Mouse (Mus musculus) forebrain, embryonic 15.5 days (tissue): Measurements from ENCODE around the gene Banf1. TPM values are rescaled to one million over a fixed set of nuclear protein-coding genes. Genes with fewer than 3 reads are reported as not detected.

Experiments
- ATAC-seq: fragments of 200-750 bp; cut with Nextera tagmentation; replicated peaks from 2 replicates; pipeline ENCODE4 v1.8.0; 2017; ENCODE audit warnings: mild to moderate bottlenecking, moderate TSS enrichment, moderate library complexity
- H3K27ac ChIP-seq: fragments of 300-500 bp; sonication (generic); replicated peaks from 2 replicates; pipeline ENCODE4 v1.5.1; 2015; ENCODE audit warnings: mild to moderate bottlenecking, inconsistent platforms
- H3K27me3 ChIP-seq: fragments of 300-500 bp; sonication (generic); 2 replicates; pipeline ENCODE4 v1.6.1; 2015; ENCODE audit warnings: inconsistent platforms
- H3K36me3 ChIP-seq: fragments of 300-500 bp; sonication (generic); 2 replicates; pipeline ENCODE4 v1.6.1; 2015; ENCODE audit warnings: mild to moderate bottlenecking, inconsistent platforms
- H3K4me1 ChIP-seq: fragments of 300-500 bp; sonication (generic); 2 replicates; pipeline ENCODE4 v1.6.1; 2015; ENCODE audit warnings: inconsistent platforms
- H3K4me2 ChIP-seq: fragments of 300-500 bp; sonication (generic); replicated peaks from 2 replicates; pipeline ENCODE4 v1.6.1; 2015; ENCODE audit warnings: mild to moderate bottlenecking, inconsistent platforms
- H3K4me3 ChIP-seq: fragments of 300-500 bp; sonication (generic); 2 replicates; pipeline ENCODE4 v1.5.1; 2015; ENCODE audit warnings: mild to moderate bottlenecking, inconsistent platforms
- H3K9ac ChIP-seq: fragments of 300-500 bp; sonication (generic); replicated peaks from 2 replicates; pipeline ENCODE4 v1.6.1; 2015; ENCODE audit warnings: mild to moderate bottlenecking, inconsistent platforms
- H3K9me3 ChIP-seq: fragments of 300-500 bp; sonication (generic); 2 replicates; pipeline ENCODE4 v1.6.1; 2016; ENCODE audit warnings: inconsistent platforms
- WGBS: fragments of 180-500 bp; shearing (Covaris S2); methylation state at CpG from one replicate; pipeline ENCODE4 v1.1.7; 2015; ENCODE audit warnings: mixed read lengths; 5-methylcytosine and 5-hydroxymethylcytosine counted together
- polyA plus RNA-seq: library from polyadenylated mRNA; unstranded; fragments of >200 nt; fragmentation: Nextera tagmentation; extraction: Ambion mirVana; gene quantifications from 2 replicates; pipeline ENCODE4 v1.2.1, GENCODE M21; 2015

Gene Banf1
- polyA plus RNA-seq, 1 experiment from 2014 or later = 401 TPM

- Histone ChIP-seq H3K36me3 (no peaks in the 10 kb centered on the region), H3K4me1 (peaks cover 5% of the 10 kb centered on the region), H3K9ac (no peak overlapping the region), H3K4me3 (no peak overlapping the region), H3K27me3 (no peaks in the 10 kb centered on the region), H3K27ac (no peak overlapping the region), H3K4me2 (no peak overlapping the region), H3K9me3 (no peaks in the 10 kb centered on the region)
- 86% methylated on average over 6 of the region's 6 CpGs for WGBS
- ATAC-seq = no peak
Measured at GRCm38 (mm10) chr19:5345297-5346131, 21.5 kb downstream of the Banf1 start.

DNA sequence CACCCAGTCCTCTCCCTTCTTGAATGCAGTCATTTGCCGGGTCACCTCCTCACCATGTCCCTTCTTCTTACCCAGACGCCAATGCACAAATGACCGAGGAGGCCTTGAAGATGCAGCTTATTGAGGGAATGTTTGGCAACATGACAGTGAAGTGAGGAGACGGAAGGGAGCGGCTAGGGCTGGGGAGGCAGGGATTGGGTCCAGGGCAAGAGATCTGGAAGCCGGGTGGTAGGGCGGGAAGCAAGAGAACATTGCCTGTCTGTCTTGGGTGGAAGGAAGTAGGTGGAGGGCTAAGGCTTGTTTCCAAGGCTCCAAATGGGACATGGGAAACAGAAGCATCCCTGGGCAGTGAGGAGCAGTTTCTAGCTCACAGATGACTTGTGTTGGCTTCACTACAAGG is 25.6 kb downstream of the Banf1 start:
- no peaks in the 10 kb centered on the region for H3K36me3 ChIP-seq
- no peak overlapping the region for H3K27ac ChIP-seq
- ATAC-seq = no peak
- H3K4me2 ChIP-seq = no peak overlapping the region
- WGBS = 94% methylated on average over 7 of the region's 7 CpGs
- no peak overlapping the region for H3K4me3 ChIP-seq
- H3K27me3 ChIP-seq = no peaks in the 10 kb centered on the region
- H3K4me1 ChIP-seq = no peaks in the 10 kb centered on the region
- H3K9me3 ChIP-seq = no peaks in the 10 kb centered on the region
- no peak overlapping the region for H3K9ac ChIP-seq

DNA sequence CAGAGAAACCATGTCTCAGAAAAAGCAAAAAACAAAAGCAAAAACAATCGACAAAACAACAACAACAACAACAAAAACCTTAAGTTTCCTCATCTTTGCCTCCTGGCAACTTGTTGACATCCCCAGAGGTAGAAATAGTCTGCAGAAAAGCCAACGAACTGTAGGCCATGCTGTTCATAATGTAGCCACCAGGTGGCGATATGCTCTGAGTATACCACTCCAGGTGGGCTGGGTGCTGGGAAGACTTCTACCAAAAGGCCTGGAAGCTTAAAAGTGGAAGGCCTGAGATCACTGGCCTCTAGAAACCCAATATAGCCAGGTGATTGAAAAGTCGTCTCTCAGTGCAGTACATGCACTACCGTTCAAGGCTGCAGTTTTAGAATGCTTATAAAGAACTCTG is 29.0 kb downstream of the Banf1 start:
- Histone ChIP-seq H3K4me1 (no peaks in the 10 kb centered on the region), H3K4me3 (no peak overlapping the region), H3K9ac (no peak overlapping the region), H3K27ac (no peak overlapping the region), H3K36me3 (no peaks in the 10 kb centered on the region), H3K4me2 (no peak overlapping the region), H3K27me3 (no peaks in the 10 kb centered on the region), H3K9me3 (no peaks in the 10 kb centered on the region)
- 23% methylated on average over 5 of the region's 5 CpGs for WGBS
- no peak for ATAC-seq

- no peak within 1 kb of the TSS for H3K4me2 ChIP-seq
- H3K36me3 ChIP-seq = no peaks in the 10 kb centered on the region
- H3K4me3 ChIP-seq = no peak within 1 kb of the TSS
- no peak for ATAC-seq
- no peaks in the 10 kb centered on the region for H3K4me1 ChIP-seq
- no peaks in the 10 kb centered on the region for H3K27me3 ChIP-seq
- no peak within 1 kb of the TSS for H3K27ac ChIP-seq
- no peaks in the 10 kb centered on the region for H3K9me3 ChIP-seq
- no peak within 1 kb of the TSS for H3K9ac ChIP-seq
- WGBS = 87% methylated on average over 6 of the region's 6 CpGs
Measured at GRCm38 (mm10) chr19:5335441-5335840, 31.5 kb downstream of the Banf1 start, which contains the start of gene Catsper1. Catsper1 (plus strand) TSS chr19:5335741.

DNA sequence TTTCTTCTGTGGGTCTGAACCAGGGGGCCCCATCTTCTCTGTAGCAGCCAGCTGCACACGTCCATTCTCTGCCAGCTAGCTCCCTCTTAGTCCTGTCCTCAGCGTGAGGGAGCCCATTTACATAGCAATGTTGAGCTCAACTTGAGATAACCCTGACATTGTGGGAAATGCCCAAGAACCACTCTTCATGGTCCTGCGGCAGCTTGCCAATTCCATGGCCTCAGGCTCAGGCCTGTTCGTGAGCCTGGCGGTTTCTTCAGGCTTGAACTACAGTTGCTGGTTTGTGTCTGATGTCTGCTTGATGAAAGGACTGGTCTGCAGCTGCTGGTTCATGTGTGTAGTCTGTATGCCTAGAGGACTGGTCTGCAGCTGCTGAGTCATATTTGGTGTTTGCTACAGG is 32.2 kb downstream of the Banf1 start:
- ATAC-seq = no peak
- 82% methylated on average over 5 of the region's 5 CpGs for WGBS
- no peaks in the 10 kb centered on the region for H3K9me3 ChIP-seq

GRCm38 (mm10) chr19:5327970-5328369 is 39.0 kb downstream of the Banf1 start:
- H3K9ac ChIP-seq = no peak overlapping the region
- H3K27me3 ChIP-seq = no peaks in the 10 kb centered on the region
- H3K36me3 ChIP-seq = no peaks in the 10 kb centered on the region
- no peak overlapping the region for H3K4me2 ChIP-seq
- H3K4me3 ChIP-seq = no peak overlapping the region
- ATAC-seq = no peak
- no peaks in the 10 kb centered on the region for H3K4me1 ChIP-seq
- WGBS = 78% methylated on average over 19 of the region's 19 CpGs
- H3K27ac ChIP-seq = no peak overlapping the region
- H3K9me3 ChIP-seq = no peaks in the 10 kb centered on the region

More for the DNA sequence above, 32.2 kb downstream of the Banf1 start:
- Histone ChIP-seq H3K4me1 (no peaks in the 10 kb centered on the region), H3K36me3 (no peaks in the 10 kb centered on the region), H3K4me2 (no peak overlapping the region), H3K4me3 (no peak overlapping the region), H3K27me3 (no peaks in the 10 kb centered on the region), H3K9ac (no peak overlapping the region), H3K27ac (no peak overlapping the region)

DNA sequence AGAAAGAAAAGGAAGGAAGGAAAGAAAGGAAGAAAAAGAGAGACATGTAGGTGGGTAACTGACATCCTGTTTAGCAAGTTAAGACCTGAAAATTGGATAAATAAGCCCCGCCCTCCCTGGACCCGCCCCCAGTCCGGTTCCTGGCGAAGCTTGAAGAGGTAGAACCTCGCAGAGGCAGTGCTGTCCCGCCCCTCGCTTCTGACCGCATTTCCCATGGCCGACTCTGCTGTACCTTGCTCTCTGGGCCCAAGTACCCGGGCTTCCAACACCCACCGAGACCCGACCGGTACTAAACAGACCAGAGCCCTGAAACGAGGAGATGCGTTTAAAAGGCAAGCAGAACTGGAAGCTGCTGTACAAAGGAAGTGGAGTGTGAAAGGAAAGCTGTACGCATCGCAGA is 43.2 kb downstream of the Banf1 start:
- no peak overlapping the region for H3K9ac ChIP-seq
- no peaks in the 10 kb centered on the region for H3K36me3 ChIP-seq
- no peak overlapping the region for H3K4me3 ChIP-seq
- WGBS = 60% methylated on average over 17 of the region's 17 CpGs
- no peaks in the 10 kb centered on the region for H3K9me3 ChIP-seq
- no peaks in the 10 kb centered on the region for H3K4me1 ChIP-seq
- H3K27ac ChIP-seq = no peak overlapping the region
- ATAC-seq = no peak
- no peaks in the 10 kb centered on the region for H3K27me3 ChIP-seq
- H3K4me2 ChIP-seq = no peak overlapping the region

Other genes with a start within 250 kb of the Banf1 start
- 47.0 and 50.9 TPM in 2 replicates for gene Klc2, start 248.6 kb downstream of the Banf1 start, polyA plus RNA-seq
- 32.5 and 33.3 TPM in 2 replicates for gene Pacs1, start 94.0 kb downstream of the Banf1 start, polyA plus RNA-seq
- 381 and 383 TPM in 2 replicates for gene Sf3b2, start 71.7 kb downstream of the Banf1 start, polyA plus RNA-seq
- gene Gal3st3, start 68.8 kb downstream of the Banf1 start, polyA plus RNA-seq = 31.4 and 31.6 TPM in 2 replicates
- gene Catsper1, start 31.4 kb downstream of the Banf1 start, polyA plus RNA-seq = not detected in 2 replicates
- 2.7 and 3.1 TPM in 2 replicates for gene Cst6, start 17.6 kb downstream of the Banf1 start, polyA plus RNA-seq
- 49.6 and 52.8 TPM in 2 replicates for gene Eif1ad, start 427 bp downstream of the Banf1 start, polyA plus RNA-seq
- 81.2 and 90.2 TPM in 2 replicates for gene Sart1, start 21.5 kb upstream of the Banf1 start, polyA plus RNA-seq
- 0.10 TPM in 1 of 2 replicates, not detected in the other for gene Tsga10ip, start 35.4 kb upstream of the Banf1 start, polyA plus RNA-seq
- gene Drap1, start 57.8 kb upstream of the Banf1 start, polyA plus RNA-seq = 306 and 315 TPM in 2 replicates
- 66.5 TPM in 2 replicates for gene AI837181, start 58.0 kb upstream of the Banf1 start, polyA plus RNA-seq
- gene Fosl1, start 80.4 kb upstream of the Banf1 start, polyA plus RNA-seq = not detected in 2 replicates
- 10.7 and 11.4 TPM in 2 replicates for gene Ccdc85b, start 90.7 kb upstream of the Banf1 start, polyA plus RNA-seq
- 160 and 184 TPM in 2 replicates for gene Fibp, start 93.4 kb upstream of the Banf1 start, polyA plus RNA-seq
- gene Ctsw, start 101.3 kb upstream of the Banf1 start, polyA plus RNA-seq = 4.4 and 4.8 TPM in 2 replicates
- gene Efemp2, start 106.8 kb upstream of the Banf1 start, polyA plus RNA-seq = 30.1 TPM in 2 replicates
- gene Mus81, start 121.2 kb upstream of the Banf1 start, polyA plus RNA-seq = 55.3 and 60.7 TPM in 2 replicates
- gene Cfl1, start 123.3 kb upstream of the Banf1 start, polyA plus RNA-seq = 3,659 and 3,744 TPM in 2 replicates
- 0.39 and 0.49 TPM in 2 replicates for gene 1700020D05Rik, start 136.6 kb upstream of the Banf1 start, polyA plus RNA-seq
- gene Snx32, start 143.4 kb upstream of the Banf1 start, polyA plus RNA-seq = 71.9 and 72.8 TPM in 2 replicates
- gene Ovol1, start 193.5 kb upstream of the Banf1 start, polyA plus RNA-seq = not detected in 2 replicates
- gene Ap5b1, start 200.9 kb upstream of the Banf1 start, polyA plus RNA-seq = 2.2 and 2.3 TPM in 2 replicates
- 93.4 and 99.8 TPM in 2 replicates for gene Rnaseh2c, start 234.7 kb upstream of the Banf1 start, polyA plus RNA-seq
- 75.9 and 76.9 TPM in 2 replicates for gene Kat5, start 243.1 kb upstream of the Banf1 start, polyA plus RNA-seq